27 mouse cellular contexts compared by ENCODE assay signal in the genomic region with DNA sequence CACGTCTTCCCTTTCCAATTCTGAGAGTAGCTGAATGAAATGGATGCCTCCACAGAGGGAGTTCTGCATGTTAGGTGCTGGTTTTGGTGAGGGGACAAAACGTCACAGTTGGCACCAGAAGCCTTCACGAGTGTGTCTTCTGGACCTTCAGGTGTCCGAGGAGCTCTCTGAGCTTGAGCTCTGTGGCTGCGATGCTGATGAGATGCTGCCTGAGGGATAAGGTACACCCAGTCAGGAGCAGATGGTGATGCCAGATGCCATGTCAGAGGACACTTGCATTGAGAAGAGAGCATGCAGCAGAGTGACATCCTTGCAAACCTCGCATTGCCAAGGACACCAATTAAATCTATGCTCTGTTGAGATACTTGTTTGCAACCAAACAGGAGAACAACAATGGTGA.
DNase-seq lines count a peak whose midpoint lies in the region; TF ChIP-seq lines count a peak whose summit lies in the region.
"Had no signal": no experiment of that assay in that cellular context is flagged by ENCODE, and none has a peak within 500 bp of the region (broad histone marks: within the 10 kb centered on the region; RNA-seq: fewer than 3 reads in every experiment).

No protein-coding gene starts in this region.

- 36% methylated on average over 6 of the region's 6 CpGs for whole genome bisulfite sequencing in cerebellum, adult 2 months

- no peak for TF ChIP-seq POLR2A in cerebellum, adult 2 months (IDR thresholded peaks at IDR 0.05; ENCODE audit: borderline replicate concordance, insufficient read depth, low read length)

- TF ChIP-seq CTCF in cerebellum, adult 2 months (IDR thresholded peaks at IDR 0.05; ENCODE audit: borderline replicate concordance, insufficient read depth, low read depth, low read length): no peak
- TF ChIP-seq CTCF in layer of hippocampus, adult 2 months (conservative IDR thresholded peaks at IDR 0.05): no peak

- no peak overlapping the region for H3K4me3 ChIP-seq in cerebellum, adult 2 months (replicated peaks; ENCODE audit: insufficient read depth, low read depth, low read length)
- no peak overlapping the region for H3K4me3 ChIP-seq in layer of hippocampus, adult 2 months
- H3K4me3 ChIP-seq: embryonic facial prominence, embryonic 10.5 days; embryonic facial prominence, embryonic 13.5 days; erythroblast, embryonic 14.5 days; forebrain, embryonic 12.5 days; forebrain, embryonic 15.5 days; heart, embryonic 12.5 days; heart, embryonic 15.5 days; hindbrain, embryonic 10.5 days had no signal

- no peak overlapping the region for H3K27ac ChIP-seq in cerebellum, adult 2 months (ENCODE audit: insufficient read depth, low read length)
- no peak overlapping the region for H3K27ac ChIP-seq in layer of hippocampus, adult 2 months
- H3K27ac ChIP-seq: embryonic facial prominence, embryonic 10.5 days; embryonic facial prominence, embryonic 13.5 days; forebrain, embryonic 12.5 days; forebrain, embryonic 15.5 days; heart, embryonic 15.5 days; hindbrain, embryonic 10.5 days; hindbrain, embryonic 14.5 days; hindbrain, postnatal 0 days had no signal

- H3K4me1 ChIP-seq in cerebellum, adult 2 months (ENCODE audit: control insufficient read depth, insufficient read depth, low read length): peaks cover 5% of the 10 kb centered on the region
- H3K4me1 ChIP-seq: embryonic facial prominence, embryonic 10.5 days; embryonic facial prominence, embryonic 13.5 days; forebrain, embryonic 12.5 days; forebrain, embryonic 15.5 days; heart, embryonic 12.5 days; heart, embryonic 15.5 days; hindbrain, embryonic 10.5 days had no signal

- DNase-seq in cerebellum, adult 11-12 months: peak; percentile 25
- DNase-seq in cerebellum, adult 11 months: no peak
- peak; percentile 50 for DNase-seq in brain, adult 2 months (ENCODE audit: low read depth, low spot score)
- peak; percentile 10 to 32 for DNase-seq in cerebellum, adult 2 months
- peak; percentile 21 to 31 for DNase-seq in cerebellum, postnatal 10 days
- no peak for DNase-seq in thymus, adult 18-20 months
- no peak for DNase-seq in layer of hippocampus, adult 2 months (ENCODE audit: low spot score in 2 of 2)
- DNase-seq: adrenal gland, postnatal 10 days; B cell, adult 2 months; embryo, embryonic 11 days; gastrocnemius, postnatal 10 days; gastrocnemius, postnatal 36 days; heart, postnatal 10 days; heart, postnatal 36 days; kidney, adult 18-20 months; kidney, adult 9 months had no signal

- H3K27me3 ChIP-seq in cerebellum, adult 2 months (ENCODE audit: control insufficient read depth, insufficient read depth, low read length): no peaks in the 10 kb centered on the region; the same call in 1 of the 2 replicates
- H3K27me3 ChIP-seq: CH12.LX; embryonic facial prominence, embryonic 13.5 days; forebrain, embryonic 12.5 days; forebrain, embryonic 15.5 days; heart, embryonic 12.5 days; heart, embryonic 15.5 days had no signal

Comparison
In these comparisons a context has a peak if more than half of its experiments do, and no peak if none do; other contexts are left out.
1. DNase-seq: peak in cerebellum, adult 11-12 months (single experiment), brain, adult 2 months (single experiment), cerebellum, adult 2 months (2 of 2) and cerebellum, postnatal 10 days (2 of 2); none in cerebellum, adult 11 months (single experiment), thymus, adult 18-20 months (0 of 2) and layer of hippocampus, adult 2 months (0 of 2).